Mouse (Mus musculus) intestine, postnatal 0 days (tissue): ENCODE data around the gene Szt2. TPM values are rescaled to one million over a fixed set of nuclear protein-coding genes. Genes with fewer than 3 reads are reported as not detected.

Experiments used
- ATAC-seq: fragments of 200-750 bp; cut with Nextera tagmentation; 2 replicates; pipeline ENCODE4 v1.8.0; 2017; ENCODE audit warnings: mild to moderate bottlenecking, moderate TSS enrichment, moderate library complexity
- H3K27ac ChIP-seq: fragments of 300-500 bp; sonication (generic); 2 replicates; pipeline ENCODE4 v1.5.1; 2014; ENCODE audit warnings: mild to moderate bottlenecking, low read depth, low read length, moderate library complexity
- H3K27me3 ChIP-seq: fragments of 300-500 bp; sonication (generic); replicated peaks from 2 replicates; pipeline ENCODE4 v1.6.1; 2014; ENCODE audit warnings: low read length, mixed read lengths; ENCODE audit not compliant: control insufficient read depth, insufficient read depth
- H3K36me3 ChIP-seq: fragments of 300-500 bp; sonication (generic); 2 replicates; pipeline ENCODE4 v1.6.1; 2014; ENCODE audit warnings: mild to moderate bottlenecking, moderate library complexity; ENCODE audit not compliant: control insufficient read depth, insufficient read depth
- H3K4me1 ChIP-seq: fragments of 300-500 bp; sonication (generic); replicated peaks from 2 replicates; pipeline ENCODE4 v1.6.1; 2014; ENCODE audit warnings: antibody characterized with exemption, low read length, mixed read lengths; ENCODE audit not compliant: control insufficient read depth, insufficient read depth
- H3K4me2 ChIP-seq: fragments of 300-500 bp; sonication (generic); replicated peaks from 2 replicates; pipeline ENCODE4 v1.6.1; 2014; ENCODE audit warnings: low read depth, mild to moderate bottlenecking, moderate library complexity
- H3K4me3 ChIP-seq: fragments of 300-500 bp; sonication (generic); 2 replicates; pipeline ENCODE4 v1.5.1; 2014; ENCODE audit warnings: low read depth, low read length
- H3K9ac ChIP-seq: fragments of 300-500 bp; sonication (generic); 2 replicates; pipeline ENCODE4 v1.6.1; 2014; ENCODE audit warnings: mild to moderate bottlenecking, low read depth, low read length
- H3K9me3 ChIP-seq: fragments of 300-500 bp; sonication (generic); 2 replicates; pipeline ENCODE4 v1.6.1; 2016; ENCODE audit warnings: mixed run types; ENCODE audit not compliant: control insufficient read depth
- CTCF ChIP-seq: sonication (generic); IDR thresholded peaks from 2 replicates; pipeline ENCODE4 v1.5.1; 2016; ENCODE audit warnings: low read depth, mild to moderate bottlenecking, control low read depth, antibody characterized with exemption, moderate library complexity
- WGBS: fragments of 180-500 bp; shearing (Covaris S2); extraction: QIAGEN DNeasy Blood & Tissue Kit; methylation state at CpG from one replicate; pipeline ENCODE4 v1.1.7; 2014; 5-methylcytosine and 5-hydroxymethylcytosine counted together
- polyA plus RNA-seq: library from polyadenylated mRNA; unstranded; fragments of >200 nt; fragmentation: Nextera tagmentation; extraction: Ambion mirVana; gene quantifications from 2 replicates; pipeline ENCODE4 v1.2.1, GENCODE M21; 2015

Gene Szt2
- polyA plus RNA-seq, 1 experiment from 2014 or later: 2.8 TPM

DNA sequence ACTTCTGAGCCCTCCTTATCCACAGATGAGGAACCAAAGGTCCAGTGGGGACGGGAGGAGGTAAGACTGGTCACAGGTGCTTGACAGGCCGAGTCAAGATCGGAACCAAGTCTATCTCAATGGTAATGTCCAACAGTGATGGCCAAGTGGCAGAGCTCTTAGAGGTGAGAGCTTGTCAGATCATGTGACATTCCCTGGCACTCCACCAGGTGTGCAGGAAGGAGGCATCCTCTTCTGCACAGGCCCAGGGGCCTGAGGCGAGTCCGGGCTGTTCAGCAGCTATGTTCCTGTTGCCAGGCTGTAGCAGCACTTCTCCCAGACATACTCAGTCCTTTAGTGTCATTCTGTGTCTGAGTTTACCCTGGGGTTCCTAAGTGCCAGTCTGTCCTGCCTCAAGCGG, 46.2 kb downstream of the Szt2 start:
- TF ChIP-seq CTCF: no peak
- Histone ChIP-seq H3K4me3 (no peak overlapping the region), H3K9me3 (no peaks in the 10 kb centered on the region), H3K9ac (no peak overlapping the region; the same call in 1 of the 2 replicates), H3K36me3 (peaks cover 50% of the 10 kb centered on the region), H3K4me1 (no peaks in the 10 kb centered on the region), H3K4me2 (no peak overlapping the region), H3K27ac (no peak overlapping the region), H3K27me3 (no peaks in the 10 kb centered on the region)
- no peak for ATAC-seq
- 92% methylated on average over 6 of the region's 6 CpGs for WGBS

DNA sequence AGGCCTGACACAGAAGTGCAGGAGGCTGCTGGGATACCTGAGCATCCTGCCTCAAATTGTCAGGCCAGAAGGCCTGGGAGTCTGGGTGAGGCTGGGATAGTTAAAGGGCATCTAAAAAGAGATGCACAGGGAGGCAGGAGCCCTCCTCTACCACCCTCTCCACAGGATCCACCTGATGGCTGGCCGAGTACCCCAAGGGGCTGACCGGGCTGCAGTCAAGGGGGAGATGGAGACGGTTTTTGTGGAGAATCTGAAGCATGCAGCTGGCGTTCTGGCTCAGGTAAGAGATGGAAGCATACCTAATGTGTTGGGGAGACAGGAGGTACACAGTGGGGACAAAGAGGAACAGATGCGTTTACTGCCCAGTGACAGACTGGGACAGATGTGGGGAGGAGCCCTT, 47.6 kb downstream of the Szt2 start:
- H3K4me1 ChIP-seq: no peaks in the 10 kb centered on the region
- ATAC-seq: no peak
- no peaks in the 10 kb centered on the region for H3K27me3 ChIP-seq
- H3K4me3 ChIP-seq: no peak overlapping the region
- H3K9me3 ChIP-seq: no peaks in the 10 kb centered on the region
- no peak overlapping the region for H3K4me2 ChIP-seq
- 94% methylated on average over 5 of the region's 5 CpGs for WGBS
- H3K9ac ChIP-seq: no peak overlapping the region
- no peak overlapping the region for H3K27ac ChIP-seq
- peaks cover 42% of the 10 kb centered on the region for H3K36me3 ChIP-seq
- TF ChIP-seq CTCF: no peak

DNA sequence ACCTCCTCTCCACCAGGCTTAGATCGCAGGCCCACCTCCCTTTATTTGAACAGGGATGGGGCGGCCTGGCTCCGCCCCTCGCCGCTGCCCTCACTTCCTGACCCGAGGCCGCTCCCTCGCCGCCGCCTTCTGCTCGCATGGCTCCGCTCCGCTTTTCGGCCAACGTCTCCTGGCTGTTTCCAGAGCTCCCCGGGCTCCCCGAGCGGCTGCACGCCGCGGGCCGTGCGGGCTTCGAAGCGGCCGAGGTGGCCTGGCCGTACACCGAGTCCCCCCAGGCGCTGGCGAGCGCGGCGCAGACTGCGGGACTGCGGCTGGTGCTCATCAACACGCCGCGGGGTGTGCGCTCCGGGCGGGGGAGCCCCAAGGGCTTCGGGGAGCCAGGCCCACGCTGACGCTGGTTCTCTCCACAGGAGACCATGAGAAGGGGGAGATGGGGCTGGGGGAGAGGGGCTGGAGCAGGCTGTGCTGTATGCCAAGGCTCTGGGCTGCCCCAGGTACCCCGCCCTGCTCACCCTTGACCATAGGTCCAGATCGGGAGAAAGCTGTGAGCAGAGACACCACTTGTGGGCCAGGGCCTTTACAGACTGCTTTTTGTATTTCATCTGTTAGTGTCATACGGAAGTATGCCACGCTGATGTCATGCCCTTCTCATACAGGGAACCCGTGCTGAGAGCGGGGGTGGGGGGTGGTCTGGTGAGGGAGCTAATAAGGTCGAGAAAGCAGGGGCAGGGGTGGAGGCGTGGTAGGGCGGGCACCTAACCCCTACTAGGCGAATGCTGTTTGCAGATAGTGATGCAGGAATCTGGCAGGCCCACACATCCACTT, 49.0 kb downstream of the Szt2 start:
- peak; percentile 28; the same call in 1 of the 2 replicates for ATAC-seq
- H3K4me1 ChIP-seq: no peaks in the 10 kb centered on the region
- H3K27me3 ChIP-seq: no peaks in the 10 kb centered on the region
- H3K36me3 ChIP-seq: peaks cover 31% of the 10 kb centered on the region
- H3K4me3 ChIP-seq: peak overlapping the region; percentile 66
- H3K9ac ChIP-seq: peak overlapping the region; percentile 65
- H3K9me3 ChIP-seq: no peaks in the 10 kb centered on the region
- 1% methylated on average over 54 of the region's 54 CpGs for WGBS
- no peak for TF ChIP-seq CTCF
- H3K4me2 ChIP-seq: peak overlapping the region; percentile 89
- H3K27ac ChIP-seq: peak overlapping the region; percentile 92

DNA sequence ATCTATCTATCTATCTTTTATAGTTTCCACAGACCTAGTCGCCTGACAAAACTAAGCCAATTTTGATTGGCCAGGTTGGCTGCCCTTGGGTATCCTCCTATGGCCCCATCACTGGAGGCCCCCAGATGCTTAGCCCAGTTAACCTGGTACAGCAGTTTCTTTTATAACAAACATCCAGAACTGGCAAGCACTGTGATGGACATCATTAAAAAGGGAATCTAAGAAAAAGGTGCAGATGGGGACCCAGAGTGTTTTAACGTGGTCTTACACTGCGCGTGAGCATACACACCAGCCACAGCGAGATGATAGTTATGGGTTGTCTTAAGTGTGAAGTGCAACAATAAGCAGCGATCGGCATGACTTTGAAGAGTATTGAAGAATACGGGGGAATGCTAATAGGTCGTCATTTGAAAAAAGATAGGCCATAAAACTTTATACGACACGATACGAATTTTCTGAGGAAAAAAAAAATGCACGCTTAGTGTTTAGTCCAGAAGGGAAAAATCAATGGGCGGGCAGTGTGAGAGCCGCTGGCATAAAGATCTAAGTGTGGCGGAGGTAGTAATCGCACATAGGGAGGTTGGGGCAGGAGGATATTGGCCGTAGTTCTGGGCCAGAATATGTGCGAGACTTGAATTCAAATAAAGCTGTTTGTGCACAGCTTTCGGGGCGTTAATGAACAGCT, 49.7 kb downstream of the Szt2 start:
- Histone ChIP-seq H3K27ac (peak overlapping the region; percentile 92), H3K4me1 (no peaks in the 10 kb centered on the region), H3K9ac (peak overlapping the region; percentile 65), H3K4me3 (peak overlapping the region; percentile 66), H3K9me3 (no peaks in the 10 kb centered on the region), H3K36me3 (peaks cover 23% of the 10 kb centered on the region), H3K4me2 (peak overlapping the region; percentile 89), H3K27me3 (no peaks in the 10 kb centered on the region)
- ATAC-seq: no peak
- WGBS: 8% methylated on average over 21 of the region's 21 CpGs
- TF ChIP-seq CTCF: no peak

DNA sequence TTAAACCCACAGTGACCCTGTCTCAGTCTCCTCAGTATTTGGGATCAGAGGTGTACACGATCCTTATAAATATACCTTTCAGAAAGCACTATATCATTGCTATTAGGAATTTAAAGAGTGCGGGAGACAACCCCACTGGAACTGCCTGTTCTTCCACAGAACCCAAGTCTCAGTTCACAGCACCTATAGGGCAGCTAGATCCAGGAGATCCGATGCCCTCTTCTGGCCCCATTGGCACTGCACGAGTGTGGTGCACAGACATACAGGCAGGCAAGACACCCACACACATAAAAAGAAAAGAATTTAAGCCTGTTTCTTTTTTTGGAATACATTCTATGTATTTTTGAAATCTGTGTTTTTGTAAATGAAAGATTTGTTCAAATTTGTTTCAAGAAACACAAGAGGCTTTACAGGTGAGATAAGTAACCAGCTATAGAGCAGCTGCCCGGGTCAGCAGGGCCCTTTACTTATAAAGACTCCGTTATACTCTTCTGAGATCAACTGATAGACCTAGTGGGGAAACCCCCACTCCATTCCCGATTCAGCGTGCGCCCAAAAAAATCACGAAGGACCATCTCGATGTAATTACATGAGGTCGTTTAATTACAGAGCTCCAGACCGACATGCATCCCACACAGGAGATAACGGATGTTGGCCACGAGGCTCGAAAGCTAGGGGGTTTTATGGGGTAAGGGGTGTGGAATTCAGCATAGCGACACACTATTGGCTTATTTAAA, 50.7 kb downstream of the Szt2 start:
- Histone ChIP-seq H3K27ac (peak overlapping the region; percentile 86; the same call in 1 of the 2 replicates), H3K27me3 (no peaks in the 10 kb centered on the region), H3K4me2 (no peak overlapping the region), H3K4me1 (no peaks in the 10 kb centered on the region), H3K36me3 (peaks cover 13% of the 10 kb centered on the region; the same call in 1 of the 2 replicates), H3K9ac (no peak overlapping the region), H3K4me3 (no peak overlapping the region), H3K9me3 (no peaks in the 10 kb centered on the region)
- WGBS: 77% methylated on average over 17 of the region's 17 CpGs
- no peak for ATAC-seq
- peak; percentile 53 for TF ChIP-seq CTCF

DNA sequence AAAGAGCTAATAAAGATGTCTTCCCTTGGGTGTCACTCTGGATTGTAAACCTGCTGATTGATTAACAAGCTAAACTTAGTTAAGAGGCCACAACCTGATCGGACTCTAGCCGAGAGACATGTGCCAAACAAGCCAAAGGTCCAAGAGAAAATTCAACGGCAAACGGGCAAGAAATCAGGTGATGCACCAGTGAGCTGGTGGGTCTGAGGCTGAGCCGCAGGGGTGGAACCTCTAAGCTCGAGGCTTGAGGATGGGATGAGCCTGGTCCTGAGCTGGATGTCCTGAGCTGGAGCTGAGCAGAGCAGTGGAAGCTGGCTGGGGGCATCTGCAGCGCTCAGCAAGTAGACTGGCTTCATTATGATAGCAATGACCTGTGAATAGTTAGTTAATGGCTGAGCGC, 51.6 kb downstream of the Szt2 start:
- no peak for TF ChIP-seq CTCF
- H3K36me3 ChIP-seq: peaks cover 5% of the 10 kb centered on the region; the same call in 1 of the 2 replicates
- H3K4me3 ChIP-seq: no peak overlapping the region
- H3K4me1 ChIP-seq: no peaks in the 10 kb centered on the region
- H3K4me2 ChIP-seq: no peak overlapping the region
- no peak for ATAC-seq
- H3K27ac ChIP-seq: peak overlapping the region; percentile 86
- no peaks in the 10 kb centered on the region for H3K27me3 ChIP-seq
- no peaks in the 10 kb centered on the region for H3K9me3 ChIP-seq
- H3K9ac ChIP-seq: no peak overlapping the region
- 52% methylated on average over 8 of the region's 8 CpGs for WGBS
